Mouse (Mus musculus): ENCODE results near the gene Nr1d1. TPM values are rescaled to one million over a fixed set of nuclear protein-coding genes. Genes with fewer than 3 reads are reported as not detected.

The Nr1d1 gene
- total and polyA plus RNA-seq, 2 experiments from 2014 or later: 6.7 to 10.8 TPM

DNA sequence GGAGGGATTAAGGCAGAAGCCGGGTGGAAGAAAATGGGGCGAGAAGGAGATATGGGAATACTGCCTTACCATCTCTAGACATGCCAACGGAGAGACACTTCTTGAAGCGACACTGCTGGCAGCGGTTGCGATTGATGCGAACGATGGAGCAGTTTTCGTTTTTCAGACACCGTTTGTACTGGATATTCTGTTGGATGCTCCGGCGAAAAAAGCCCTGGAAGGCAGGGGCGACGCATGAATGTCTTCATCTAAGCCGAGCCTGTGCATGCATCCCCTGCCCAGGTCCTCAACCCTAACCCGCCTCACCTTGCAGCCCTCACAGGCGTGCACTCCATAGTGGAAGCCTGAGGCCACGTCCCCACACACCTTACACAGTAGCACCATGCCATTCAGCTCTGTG is 4.0 kb downstream of the Nr1d1 start:
- Histone ChIP-seq H3K27me3 (ENCODE audit: insufficient read depth, low read length) (no peaks in the 10 kb centered on the region), H3K36me3 (ENCODE audit: insufficient read depth) (peaks cover 39% of the 10 kb centered on the region), H3K27ac (ENCODE audit: low read depth, low read length) (no peak overlapping the region), H3K9ac (no peak overlapping the region), H3K4me2 (ENCODE audit: low read depth) (no peak overlapping the region), H3K9me3 (ENCODE audit: low read length) (no peaks in the 10 kb centered on the region), H3K4me3 (ENCODE audit: low read depth, low read length) (no peak overlapping the region), H3K4me1 (ENCODE audit: insufficient read depth) (peaks cover 20% of the 10 kb centered on the region)
- WGBS: 82% methylated on average over 18 of the region's 18 CpGs
- DNase-seq: peak; percentile 36
- TF ChIP-seq CTCF (IDR thresholded peaks at IDR 0.05; ENCODE audit: low read depth): no peak
- ATAC-seq: no peak

DNA sequence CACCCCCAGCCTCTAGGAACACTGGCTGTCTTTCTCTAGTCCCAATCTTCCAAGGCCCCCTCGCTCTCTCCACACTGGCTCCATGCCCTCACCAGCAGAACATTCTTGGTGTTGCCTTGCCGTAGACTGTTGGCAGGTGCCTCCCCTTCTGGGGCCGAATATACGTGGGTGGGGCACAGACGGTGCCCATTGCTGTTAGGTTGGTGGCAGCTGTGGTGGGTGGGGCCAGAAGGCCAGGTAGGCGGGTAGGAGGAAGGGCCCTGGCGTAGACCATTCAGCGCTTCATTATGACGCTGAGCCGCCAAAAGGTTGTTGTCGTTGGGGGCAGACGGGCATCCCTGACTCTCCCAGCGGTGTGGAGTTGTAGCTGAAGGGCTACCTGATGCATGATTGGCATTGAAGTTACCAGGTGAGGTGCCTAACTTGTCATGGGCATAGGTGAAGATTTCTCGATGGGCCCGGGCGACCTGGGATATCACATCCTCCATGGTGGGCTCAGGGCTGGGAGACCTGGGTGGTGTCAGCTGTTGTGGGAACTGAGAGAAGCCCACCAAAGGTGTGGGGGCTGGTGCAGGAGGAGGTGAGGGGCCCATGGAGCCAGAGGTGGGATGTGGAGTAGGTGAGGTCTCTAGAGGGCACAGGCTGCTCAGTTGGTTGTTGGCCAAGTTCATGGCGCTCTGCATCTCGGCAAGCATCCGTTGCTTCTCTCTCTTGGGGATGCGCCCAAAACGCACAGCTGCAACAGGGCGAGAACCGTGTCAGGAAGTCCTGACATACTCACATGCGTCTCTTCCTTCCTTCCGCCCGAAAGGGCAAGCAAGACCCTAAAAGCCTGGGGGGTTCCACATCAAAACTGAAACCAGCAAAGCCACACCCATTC is 4.8 kb downstream of the Nr1d1 start:
- Histone ChIP-seq H3K4me1 (ENCODE audit: insufficient read depth) (peaks cover 21% of the 10 kb centered on the region), H3K9me3 (ENCODE audit: low read length) (no peaks in the 10 kb centered on the region), H3K9ac (no peak overlapping the region), H3K4me2 (ENCODE audit: low read depth) (no peak overlapping the region), H3K27ac (ENCODE audit: low read depth, low read length) (peak overlapping the region; percentile 35), H3K27me3 (ENCODE audit: insufficient read depth, low read length) (no peaks in the 10 kb centered on the region), H3K4me3 (ENCODE audit: low read depth, low read length) (no peak overlapping the region), H3K36me3 (ENCODE audit: insufficient read depth) (peaks cover 47% of the 10 kb centered on the region)
- WGBS: 85% methylated on average over 26 of the region's 26 CpGs
- TF ChIP-seq CTCF (IDR thresholded peaks at IDR 0.05; ENCODE audit: low read depth): no peak
- ATAC-seq (no peak), DNase-seq (peak; percentile 16)

DNA sequence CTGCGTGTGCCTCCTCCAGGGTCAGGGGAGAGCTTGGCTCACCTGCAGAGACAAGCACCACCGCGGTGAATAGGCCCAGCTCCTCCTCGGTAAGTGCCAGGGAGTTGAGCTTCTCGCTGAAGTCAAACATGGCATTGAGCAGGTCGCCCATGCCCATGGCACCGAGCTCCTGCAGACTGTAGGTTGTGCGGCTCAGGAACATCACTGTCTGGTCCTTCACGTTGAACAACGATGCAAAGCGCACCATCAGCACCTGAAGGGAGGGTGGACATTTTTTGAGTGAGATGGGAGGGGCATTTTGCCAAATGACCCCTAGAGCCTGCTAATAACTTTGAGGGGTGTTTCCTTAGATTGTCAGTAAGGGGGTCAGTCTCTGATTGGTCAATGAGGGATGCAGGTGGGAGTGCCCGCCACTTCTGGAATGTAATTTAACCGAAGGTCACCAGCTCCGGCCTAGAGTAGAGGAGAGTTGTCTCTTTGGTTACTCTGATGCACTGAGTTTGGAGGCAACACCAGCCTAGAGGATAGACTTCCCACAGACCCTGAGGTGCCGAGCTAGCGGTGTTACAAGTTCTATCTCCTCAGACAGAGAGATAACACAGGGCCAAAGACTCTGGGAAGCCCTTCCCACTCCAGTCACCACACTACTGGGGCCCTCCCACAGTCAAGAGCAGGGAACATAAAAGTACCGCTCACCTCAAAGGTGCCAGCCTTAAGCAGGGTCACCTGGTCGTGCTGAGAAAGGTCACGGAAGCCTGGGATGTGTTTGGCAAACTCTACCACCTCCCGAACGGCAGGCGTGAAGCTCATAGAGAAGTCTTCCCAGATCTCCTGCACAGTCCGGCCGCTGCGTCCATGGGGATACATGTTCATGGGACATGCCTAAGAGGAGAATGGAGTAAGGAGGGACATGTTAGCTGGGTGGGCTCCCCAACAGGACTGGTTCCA is 5.9 kb downstream of the Nr1d1 start:
- H3K9me3 ChIP-seq (ENCODE audit: low read length): no peaks in the 10 kb centered on the region
- peaks cover 14% of the 10 kb centered on the region for H3K4me1 ChIP-seq (ENCODE audit: insufficient read depth)
- peaks cover 57% of the 10 kb centered on the region for H3K36me3 ChIP-seq (ENCODE audit: insufficient read depth)
- H3K27me3 ChIP-seq (ENCODE audit: insufficient read depth, low read length): no peaks in the 10 kb centered on the region
- no peak overlapping the region for H3K4me2 ChIP-seq (ENCODE audit: low read depth)
- ATAC-seq (no peak), DNase-seq (peak; percentile 25)
- H3K9ac ChIP-seq: no peak overlapping the region
- H3K4me3 ChIP-seq (ENCODE audit: low read depth, low read length): no peak overlapping the region
- TF ChIP-seq CTCF (IDR thresholded peaks at IDR 0.05; ENCODE audit: low read depth): no peak
- peak overlapping the region; percentile 29; the same call in 1 of the 2 replicates for H3K27ac ChIP-seq (ENCODE audit: low read depth, low read length)
- WGBS: 88% methylated on average over 25 of the region's 25 CpGs

DNA sequence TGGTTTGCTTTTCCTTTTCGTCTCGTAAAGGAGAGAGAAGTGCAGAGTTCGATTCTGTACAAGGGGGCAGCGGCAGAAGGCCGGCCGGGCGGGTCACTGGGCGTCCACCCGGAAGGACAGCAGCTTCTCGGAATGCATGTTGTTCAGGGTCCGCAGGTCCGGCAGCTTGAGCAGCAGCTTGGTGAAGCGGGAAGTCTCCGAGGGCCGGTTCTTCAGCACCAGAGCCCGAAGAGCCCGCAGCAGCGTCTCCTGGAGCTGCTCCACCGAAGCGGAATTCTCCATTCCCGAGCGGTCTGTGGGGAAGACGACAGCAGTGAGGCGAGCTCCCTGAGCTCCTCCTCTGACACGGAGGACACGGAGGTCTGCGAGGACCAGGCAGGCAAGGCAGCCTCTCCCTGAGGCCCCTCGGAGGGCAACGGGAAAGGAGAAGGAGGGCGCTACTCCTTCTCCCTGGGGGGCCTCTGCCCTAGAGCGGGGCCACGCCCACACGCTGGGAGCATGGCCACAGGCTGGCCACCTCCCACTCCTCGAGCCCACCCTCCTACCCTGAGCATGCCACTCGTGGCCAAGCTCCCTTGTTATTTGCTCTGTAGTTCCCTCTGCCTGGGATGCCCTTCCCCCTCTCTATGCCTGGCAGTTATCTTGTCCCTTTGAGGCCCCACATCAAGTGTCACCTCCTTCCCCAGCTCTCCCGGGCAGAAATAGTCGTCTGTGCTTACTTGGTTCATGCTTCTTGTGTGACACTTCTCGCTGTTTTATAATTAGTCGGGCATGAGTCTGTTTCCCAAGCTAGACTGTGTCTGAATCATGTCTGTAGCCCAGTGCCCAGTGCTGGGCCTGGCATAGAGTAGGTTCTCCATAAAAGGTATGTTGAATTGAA is 6.8 kb downstream of the Nr1d1 start:
- DNase-seq (peak; percentile 41), ATAC-seq (peak; percentile 6; the same call in 1 of the 2 replicates)
- no peaks in the 10 kb centered on the region for H3K9me3 ChIP-seq (ENCODE audit: low read length)
- H3K36me3 ChIP-seq (ENCODE audit: insufficient read depth): peaks cover 66% of the 10 kb centered on the region
- H3K4me3 ChIP-seq (ENCODE audit: low read depth, low read length): no peak overlapping the region
- H3K4me2 ChIP-seq (ENCODE audit: low read depth): peak overlapping the region; percentile 19
- no peak for TF ChIP-seq CTCF (IDR thresholded peaks at IDR 0.05; ENCODE audit: low read depth)
- H3K27me3 ChIP-seq (ENCODE audit: insufficient read depth, low read length): no peaks in the 10 kb centered on the region
- H3K27ac ChIP-seq (ENCODE audit: low read depth, low read length): peak overlapping the region; percentile 75
- peak overlapping the region; percentile 28; the same call in 1 of the 2 replicates for H3K9ac ChIP-seq
- 0 out of 2 replicates have a peak, but pooled peaks cover 8% of the 10 kb centered on the region for H3K4me1 ChIP-seq (ENCODE audit: insufficient read depth)
- 25% methylated on average over 37 of the region's 39 CpGs for WGBS

DNA sequence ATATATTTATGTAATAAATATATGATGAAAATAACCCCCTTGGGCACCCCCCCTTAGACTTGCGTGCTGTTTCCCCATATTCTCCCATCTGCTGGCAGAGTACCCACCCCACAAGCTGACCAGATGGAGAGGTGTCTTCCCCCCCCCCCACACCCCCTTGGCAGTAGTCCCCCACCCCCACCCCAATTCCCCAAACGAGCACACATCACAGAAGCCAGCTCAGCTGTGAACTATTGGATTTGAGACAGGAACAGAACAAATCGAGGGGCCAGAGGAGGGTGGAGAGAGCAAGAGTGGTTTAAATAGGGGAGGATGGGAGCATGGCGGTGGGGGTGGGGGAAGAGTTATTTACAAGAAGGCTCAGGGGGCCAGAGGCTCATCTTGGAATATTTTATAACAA is 7.4 kb downstream of the Nr1d1 start:
- 0 out of 2 replicates have a peak overlapping the region, but pooled peaks have one; percentile 22 for H3K9ac ChIP-seq
- no peak for ATAC-seq
- 11% methylated on average over 4 of the region's 4 CpGs for WGBS
- H3K36me3 ChIP-seq (ENCODE audit: insufficient read depth): peaks cover 72% of the 10 kb centered on the region
- H3K9me3 ChIP-seq (ENCODE audit: low read length): no peaks in the 10 kb centered on the region
- 0 out of 2 replicates have a peak, but pooled peaks cover 5% of the 10 kb centered on the region for H3K4me1 ChIP-seq (ENCODE audit: insufficient read depth)
- H3K27me3 ChIP-seq (ENCODE audit: insufficient read depth, low read length): no peaks in the 10 kb centered on the region
- no peak overlapping the region for H3K4me3 ChIP-seq (ENCODE audit: low read depth, low read length)
- H3K27ac ChIP-seq (ENCODE audit: low read depth, low read length): peak overlapping the region; percentile 75
- DNase-seq: peak; percentile 22
- TF ChIP-seq CTCF (IDR thresholded peaks at IDR 0.05; ENCODE audit: low read depth): no peak
- H3K4me2 ChIP-seq (ENCODE audit: low read depth): peak overlapping the region; percentile 19

DNA sequence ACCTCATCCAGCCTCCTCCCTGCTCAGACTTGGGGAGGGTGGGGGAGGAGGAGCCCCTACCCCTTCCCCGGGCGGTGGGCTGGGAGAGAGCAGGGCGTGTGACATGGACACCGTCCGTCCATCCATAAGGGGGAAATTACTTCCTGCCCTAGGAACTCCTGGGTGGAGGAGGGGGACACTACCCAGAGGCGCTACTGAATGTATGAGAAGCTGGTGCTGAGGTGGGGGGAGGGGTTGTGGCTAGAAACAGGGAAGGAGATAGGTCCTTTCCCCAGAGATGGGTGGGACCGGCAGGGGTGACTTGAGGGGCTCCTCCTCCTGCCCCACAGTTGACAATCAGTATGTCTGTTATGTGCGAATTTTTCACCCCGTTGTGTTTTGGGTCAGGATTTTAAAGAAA is 7.9 kb downstream of the Nr1d1 start:
- no peak overlapping the region for H3K4me2 ChIP-seq (ENCODE audit: low read depth)
- H3K27me3 ChIP-seq (ENCODE audit: insufficient read depth, low read length): no peaks in the 10 kb centered on the region
- peaks cover 77% of the 10 kb centered on the region for H3K36me3 ChIP-seq (ENCODE audit: insufficient read depth)
- peak overlapping the region; percentile 57 for H3K27ac ChIP-seq (ENCODE audit: low read depth, low read length)
- WGBS: 29% methylated on average over 9 of the region's 9 CpGs
- no peaks in the 10 kb centered on the region for H3K9me3 ChIP-seq (ENCODE audit: low read length)
- no peak for TF ChIP-seq CTCF (IDR thresholded peaks at IDR 0.05; ENCODE audit: low read depth)
- H3K4me3 ChIP-seq (ENCODE audit: low read depth, low read length): no peak overlapping the region
- 0 out of 2 replicates have a peak, but pooled peaks cover 5% of the 10 kb centered on the region for H3K4me1 ChIP-seq (ENCODE audit: insufficient read depth)
- DNase-seq: peak; percentile 62
- ATAC-seq: peak; percentile 38
- H3K9ac ChIP-seq: no peak overlapping the region

All from forebrain, postnatal 0 days (tissue).